Mouse (Mus musculus) ovary, postnatal 14 days (tissue): ENCODE results near the gene Vmn2r17.

Experiments used
- DNase-seq: peaks from one replicate; pipeline ENCODE4 v3.0.0; 2022; ENCODE audit warnings: low spot score

Vmn2r17 gene

DNA sequence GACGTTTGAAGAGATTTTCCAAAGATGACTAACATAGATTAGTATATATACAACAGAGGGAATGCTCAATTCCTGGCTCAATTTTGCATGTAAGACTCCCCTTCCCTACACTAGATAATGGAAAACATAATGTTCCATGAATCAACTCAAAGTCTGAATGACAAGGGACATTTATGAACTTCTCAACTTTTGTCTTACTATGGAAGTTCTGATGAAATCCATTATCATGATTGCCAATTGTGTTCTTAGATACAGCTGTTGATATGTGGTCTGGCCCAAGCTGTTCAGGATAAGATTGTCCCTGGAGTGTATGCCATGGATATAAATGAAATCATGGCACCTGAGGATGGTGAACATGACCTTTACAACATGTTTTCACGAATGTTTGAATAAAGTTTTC is at the start of gene Vmn2r17:
TSS of gene Vmn2r17 (plus strand) at position 301 of the 400 bp plus-strand sequence.
- no peak for DNase-seq

GRCm38 (mm10) chr5:109466576-109467506 is 47.4 kb downstream of the Vmn2r17 start:
- DNase-seq = no peak

DNA sequence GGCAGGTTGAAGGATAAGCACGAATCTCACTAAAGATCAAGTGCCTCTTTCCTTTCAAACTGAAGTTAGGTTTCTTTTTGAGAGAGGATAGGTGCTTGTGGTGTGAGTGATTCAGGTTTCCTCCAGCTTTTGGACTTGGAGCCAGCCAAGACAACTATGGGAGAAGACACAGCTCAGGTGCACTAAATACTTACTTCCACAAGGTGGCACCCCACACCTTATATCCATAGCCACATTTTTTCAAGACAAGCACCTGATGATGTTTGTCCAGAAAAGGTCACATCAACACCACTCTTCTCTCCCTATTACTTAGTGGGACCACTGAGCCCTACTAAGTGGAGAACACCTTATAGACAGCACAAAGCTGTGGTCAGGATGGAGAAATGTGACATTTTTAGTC is 87.2 kb downstream of the Vmn2r17 start:
- peak; percentile 2 for DNase-seq
